Mouse (Mus musculus): ENCODE results near the gene Hspa2. TPM values are rescaled to one million over a fixed set of nuclear protein-coding genes. Genes with fewer than 3 reads are reported as not detected.

Hspa2 gene
- polyA plus RNA-seq (2016; fragmentation: Nextera tagmentation; extraction: Ambion mirVana): 9.8 and 10.4 TPM in 2 replicates

DNA sequence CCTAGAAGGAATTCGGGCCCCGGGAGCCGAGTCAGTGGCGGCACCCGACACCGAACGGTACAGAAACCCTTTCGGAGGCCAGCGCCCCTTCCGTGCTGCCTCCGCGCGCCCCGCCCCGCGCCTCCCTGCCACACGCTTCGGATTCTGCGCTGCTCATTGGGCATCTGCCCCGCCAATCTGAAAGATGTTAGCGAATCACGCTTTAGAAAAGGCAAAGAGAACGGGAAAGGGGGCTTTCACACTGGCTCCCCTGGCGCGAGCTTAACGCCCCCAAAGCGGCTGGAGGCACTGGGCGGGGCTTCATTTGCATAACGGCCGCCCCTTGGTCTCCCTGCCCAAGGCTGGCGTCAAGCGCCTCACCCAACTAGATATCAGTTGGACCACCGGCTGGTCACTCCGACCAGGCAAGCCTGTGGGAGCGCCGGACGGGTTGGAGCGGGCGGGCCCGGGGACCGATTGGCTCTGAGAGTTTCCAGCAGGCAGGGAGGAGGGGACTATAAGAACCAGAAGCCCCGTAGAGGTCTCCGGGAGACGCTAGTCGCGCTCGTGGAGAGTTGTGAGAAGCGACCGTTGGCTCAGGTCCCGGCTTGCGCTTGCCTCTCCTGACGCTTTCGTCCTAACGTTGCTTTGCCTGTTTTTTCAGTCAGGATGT, at the start of gene Hspa2:
Hspa2 (plus strand) TSS at position 291 of the 652 bp plus-strand sequence.
- Histone ChIP-seq H3K36me3 (no peaks in the 10 kb centered on the region), H3K4me2 (replicated peaks) (peak within 1 kb of the TSS; percentile 75), H3K9me3 (replicated peaks) (no peaks in the 10 kb centered on the region), H3K27me3 (peaks cover 48% of the 10 kb centered on the region), H3K4me1 (peaks cover 20% of the 10 kb centered on the region), H3K9ac (peak within 1 kb of the TSS; percentile 66), H3K27ac (peak within 1 kb of the TSS; percentile 89), H3K4me3 (peak within 1 kb of the TSS; percentile 55)
- 0% methylated on average over 54 of the region's 54 CpGs for WGBS
- ATAC-seq (ENCODE audit: low FRiP score): peak; percentile 98

DNA sequence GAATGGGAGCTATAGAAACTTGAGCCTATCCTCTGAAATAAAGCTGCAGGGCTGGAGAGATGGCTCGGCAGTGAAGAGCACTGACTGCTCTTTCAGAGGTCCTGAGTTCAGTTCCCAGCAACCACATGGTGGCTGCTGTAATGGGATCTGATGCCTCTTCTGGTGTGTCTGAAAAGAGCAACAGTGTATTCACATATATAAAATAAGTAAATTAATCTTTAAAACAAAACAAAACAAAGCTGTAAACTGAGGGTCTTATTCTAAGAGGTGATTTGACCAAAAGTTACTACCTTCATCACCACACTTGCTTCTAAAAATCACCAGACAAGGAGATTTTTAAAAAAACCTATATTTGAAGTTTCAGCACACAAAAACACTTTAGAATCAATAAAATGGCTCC, 43.1 kb upstream of the Hspa2 start:
- Histone ChIP-seq H3K27ac (no peak overlapping the region), H3K36me3 (0 out of 2 replicates have a peak, but pooled peaks cover 3% of the 10 kb centered on the region), H3K4me1 (0 out of 2 replicates have a peak, but pooled peaks cover 2% of the 10 kb centered on the region), H3K27me3 (no peaks in the 10 kb centered on the region), H3K9ac (no peak overlapping the region), H3K9me3 (replicated peaks) (no peaks in the 10 kb centered on the region), H3K4me3 (no peak overlapping the region), H3K4me2 (replicated peaks) (no peak overlapping the region)
- WGBS: 31% methylated on average over 1 of the region's 1 CpGs
- no peak for ATAC-seq (ENCODE audit: low FRiP score)

DNA sequence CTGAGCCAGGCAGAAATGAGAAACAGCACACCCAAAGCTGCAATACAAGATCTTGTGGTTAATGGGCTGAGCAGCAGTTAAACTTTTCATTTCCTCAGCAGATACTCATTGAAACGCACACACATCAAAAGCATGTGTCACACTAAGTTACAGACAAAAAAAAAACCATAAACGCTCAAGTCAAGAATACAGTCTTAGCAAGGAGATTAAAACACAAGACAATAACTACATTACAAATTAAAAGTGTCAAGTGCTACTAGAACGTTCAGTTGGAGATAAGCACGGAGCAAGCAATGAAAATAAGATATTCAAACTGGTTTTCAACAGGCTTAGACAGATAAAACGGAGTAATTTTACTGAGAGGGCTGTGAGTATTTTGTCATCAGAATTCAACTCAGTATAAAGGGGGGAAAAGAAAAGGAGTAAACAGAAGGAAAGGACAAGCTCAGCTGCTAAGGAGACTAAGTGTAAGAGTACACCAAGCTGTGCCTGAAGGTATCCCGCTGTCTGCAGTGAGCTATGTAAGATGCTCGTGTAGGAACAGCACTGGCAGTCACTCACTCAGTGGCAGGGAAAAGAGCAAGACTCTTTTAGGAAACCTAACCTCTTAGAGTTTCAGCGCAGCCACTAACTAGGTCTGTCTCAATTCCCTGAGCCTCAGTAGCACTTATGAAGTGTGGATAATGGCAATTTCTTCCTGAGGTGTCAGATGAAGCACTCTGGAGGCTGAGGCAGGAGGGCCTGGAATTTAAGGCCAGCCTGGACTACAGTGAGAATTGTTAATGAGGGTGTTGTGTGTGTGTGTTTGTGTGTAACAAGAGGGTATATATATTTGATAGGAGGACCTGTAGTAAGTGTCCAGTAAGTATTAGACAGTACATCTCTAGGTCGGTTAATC, 42.3 kb upstream of the Hspa2 start:
- ATAC-seq (ENCODE audit: low FRiP score): no peak
- H3K27ac ChIP-seq: no peak overlapping the region
- 0 out of 2 replicates have a peak, but pooled peaks cover 3% of the 10 kb centered on the region for H3K36me3 ChIP-seq
- no peaks in the 10 kb centered on the region for H3K9me3 ChIP-seq (replicated peaks)
- no peaks in the 10 kb centered on the region for H3K27me3 ChIP-seq
- H3K4me2 ChIP-seq (replicated peaks): no peak overlapping the region
- no peak overlapping the region for H3K9ac ChIP-seq
- H3K4me1 ChIP-seq: 0 out of 2 replicates have a peak, but pooled peaks cover 2% of the 10 kb centered on the region
- no peak overlapping the region for H3K4me3 ChIP-seq
- WGBS: 76% methylated on average over 9 of the region's 9 CpGs

DNA sequence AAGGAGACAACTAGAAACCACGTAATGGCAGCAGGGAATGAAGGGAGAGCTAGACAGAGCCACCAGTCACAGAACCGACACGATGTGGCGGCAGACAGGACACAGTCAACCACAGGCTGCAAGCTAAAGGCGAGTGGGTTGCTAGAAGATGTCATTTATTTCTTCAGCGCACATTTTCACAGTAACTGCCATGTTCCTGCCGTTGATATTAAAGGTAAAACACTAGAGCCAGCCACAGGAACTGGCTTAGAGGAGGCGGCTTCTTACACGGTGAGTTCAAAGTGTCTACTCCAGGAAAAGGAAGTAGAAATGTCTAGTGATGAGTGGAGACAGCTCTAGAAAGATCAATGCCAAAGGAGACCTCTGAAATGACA, 41.7 kb upstream of the Hspa2 start:
- Histone ChIP-seq H3K27ac (no peak overlapping the region), H3K4me1 (peaks cover 8% of the 10 kb centered on the region), H3K9ac (no peak overlapping the region), H3K9me3 (replicated peaks) (no peaks in the 10 kb centered on the region), H3K4me2 (replicated peaks) (no peak overlapping the region), H3K27me3 (no peaks in the 10 kb centered on the region), H3K4me3 (no peak overlapping the region), H3K36me3 (0 out of 2 replicates have a peak, but pooled peaks cover 3% of the 10 kb centered on the region)
- ATAC-seq (ENCODE audit: low FRiP score): no peak
- WGBS: 89% methylated on average over 9 of the region's 9 CpGs

DNA sequence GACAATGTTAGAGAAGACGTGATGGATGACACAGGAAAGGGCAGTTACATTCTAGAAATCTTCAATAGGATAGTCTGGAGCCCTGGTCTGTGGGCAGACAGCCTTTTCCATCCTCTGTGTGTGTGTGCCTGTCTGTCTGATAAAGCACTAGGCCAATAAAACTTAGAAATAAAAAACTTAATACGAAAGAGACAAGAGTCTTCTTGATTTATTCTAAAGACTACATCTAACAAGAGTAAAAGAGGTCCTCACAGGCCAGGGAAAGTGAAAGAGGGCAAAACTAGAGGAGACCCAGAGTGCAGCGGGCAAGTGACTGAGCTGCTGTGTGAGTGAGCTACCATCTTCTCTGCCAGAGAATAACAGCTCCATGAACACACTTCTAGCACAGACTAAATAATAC, 37.7 kb upstream of the Hspa2 start:
- 0 out of 2 replicates have a peak, but pooled peaks cover 3% of the 10 kb centered on the region for H3K36me3 ChIP-seq
- no peak overlapping the region for H3K27ac ChIP-seq
- H3K9ac ChIP-seq: no peak overlapping the region
- no peak overlapping the region for H3K4me3 ChIP-seq
- H3K9me3 ChIP-seq (replicated peaks): no peaks in the 10 kb centered on the region
- H3K27me3 ChIP-seq: no peaks in the 10 kb centered on the region
- WGBS: 86% methylated on average over 3 of the region's 3 CpGs
- ATAC-seq (ENCODE audit: low FRiP score): no peak
- H3K4me1 ChIP-seq: peaks cover 22% of the 10 kb centered on the region
- H3K4me2 ChIP-seq (replicated peaks): no peak overlapping the region

DNA sequence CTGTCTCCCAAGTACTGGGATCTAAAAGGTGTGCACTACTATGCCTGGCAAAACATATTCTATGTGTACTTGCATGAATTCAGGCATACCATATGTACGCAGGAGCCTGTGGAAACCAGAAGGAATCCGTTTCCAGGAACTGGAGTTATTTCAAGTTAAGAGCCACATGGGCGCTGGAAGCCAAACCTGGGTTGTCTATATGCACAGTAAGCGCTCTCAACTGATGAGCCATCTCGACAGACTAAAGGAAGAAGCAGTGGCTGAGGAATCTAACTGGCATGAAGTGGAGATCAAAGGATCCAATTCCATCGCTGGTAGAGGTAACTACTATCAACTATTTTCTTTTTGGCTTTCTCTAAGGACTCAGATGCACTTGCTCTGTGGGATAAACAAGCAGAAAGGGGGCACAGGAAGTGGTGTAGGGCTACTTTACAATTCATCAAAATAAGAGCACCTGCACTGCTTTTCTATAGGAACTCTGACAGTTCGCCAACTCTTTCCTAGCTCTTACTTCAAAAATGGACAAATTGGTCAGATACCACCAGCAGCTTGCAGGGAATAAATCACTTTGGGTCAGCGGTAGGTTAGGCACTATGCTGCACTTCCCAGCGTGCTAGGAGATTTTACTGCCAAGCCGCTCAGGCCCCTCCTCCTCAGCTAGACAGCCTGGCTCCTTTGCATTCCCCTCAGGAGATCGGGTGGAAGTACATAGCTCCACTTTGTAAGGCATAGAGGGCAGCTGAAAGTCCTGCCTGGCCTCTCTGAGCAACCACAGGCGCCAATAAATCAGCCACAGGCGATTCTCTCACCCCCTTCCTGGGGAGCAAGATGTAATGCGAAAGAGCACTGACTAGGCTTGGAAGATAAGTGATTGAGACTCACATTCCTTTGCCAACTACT, 36.6 kb upstream of the Hspa2 start:
- Histone ChIP-seq H3K4me2 (replicated peaks) (peak overlapping the region; percentile 81), H3K9ac (no peak overlapping the region), H3K4me3 (no peak overlapping the region), H3K27ac (no peak overlapping the region; the same call in 1 of the 2 replicates), H3K36me3 (no peaks in the 10 kb centered on the region), H3K27me3 (no peaks in the 10 kb centered on the region), H3K9me3 (replicated peaks) (no peaks in the 10 kb centered on the region), H3K4me1 (peaks cover 33% of the 10 kb centered on the region)
- 23% methylated on average over 14 of the region's 14 CpGs for WGBS
- no peak for ATAC-seq (ENCODE audit: low FRiP score)

DNA sequence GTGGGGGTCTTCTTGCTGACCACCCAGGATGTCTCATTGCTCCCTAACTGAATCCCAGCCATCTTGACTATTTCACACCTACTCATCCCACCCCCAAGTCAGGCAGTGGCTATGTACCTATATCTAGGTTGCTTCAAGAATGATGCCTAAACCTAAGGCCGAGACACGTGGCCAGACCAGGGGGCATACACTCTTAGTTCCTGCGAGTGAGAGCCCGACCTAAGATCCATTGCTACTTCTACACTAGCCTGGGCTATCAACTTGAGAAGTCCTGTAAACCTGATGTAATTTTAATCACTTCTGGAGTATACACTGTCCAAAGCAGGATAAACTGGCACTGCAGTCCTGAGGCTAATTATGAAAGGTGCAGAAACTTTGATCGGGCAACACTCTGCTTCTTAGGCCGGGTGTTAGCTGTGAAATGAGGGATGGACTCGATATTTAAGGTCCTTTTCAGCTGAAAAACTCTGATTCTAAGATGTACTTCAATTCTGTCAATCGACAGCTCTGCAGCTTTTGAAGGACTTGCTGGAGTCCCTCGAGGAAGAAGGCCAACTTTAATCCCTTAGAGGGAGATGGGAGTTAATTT, 35.7 kb upstream of the Hspa2 start:
- H3K9me3 ChIP-seq (replicated peaks): no peaks in the 10 kb centered on the region
- ATAC-seq (ENCODE audit: low FRiP score): no peak
- H3K4me2 ChIP-seq (replicated peaks): peak overlapping the region; percentile 81
- no peaks in the 10 kb centered on the region for H3K27me3 ChIP-seq
- peaks cover 39% of the 10 kb centered on the region for H3K4me1 ChIP-seq
- peak overlapping the region; percentile 90 for H3K4me3 ChIP-seq
- 9% methylated on average over 9 of the region's 9 CpGs for WGBS
- no peaks in the 10 kb centered on the region for H3K36me3 ChIP-seq
- peak overlapping the region; percentile 94 for H3K9ac ChIP-seq
- H3K27ac ChIP-seq: peak overlapping the region; percentile 99

DNA sequence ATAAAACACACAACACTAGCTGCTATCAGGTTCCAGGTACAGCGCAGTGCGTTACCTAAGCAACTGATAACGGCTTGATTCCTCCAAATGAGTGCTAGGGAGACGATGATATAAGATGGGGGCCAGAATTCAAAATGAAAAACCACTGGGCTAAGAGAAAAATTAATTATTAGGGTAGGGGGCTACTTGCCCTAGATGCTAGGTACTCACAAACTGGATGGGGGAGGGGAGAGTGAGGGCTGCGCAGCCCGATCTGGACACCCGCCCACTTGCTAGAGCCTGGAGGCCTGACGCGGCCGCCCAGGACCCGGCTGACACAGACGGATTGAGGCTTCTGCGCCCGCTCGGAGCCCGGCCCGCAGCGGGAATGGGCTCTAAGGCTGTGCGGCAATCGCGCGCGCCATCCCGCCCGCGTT, 35.2 kb upstream of the Hspa2 start:
- Histone ChIP-seq H3K27ac (peak overlapping the region; percentile 99), H3K27me3 (no peaks in the 10 kb centered on the region), H3K4me3 (peak overlapping the region; percentile 90), H3K36me3 (no peaks in the 10 kb centered on the region), H3K9ac (peak overlapping the region; percentile 94), H3K4me2 (replicated peaks) (peak overlapping the region; percentile 81), H3K9me3 (replicated peaks) (no peaks in the 10 kb centered on the region), H3K4me1 (peaks cover 39% of the 10 kb centered on the region)
- WGBS: 1% methylated on average over 26 of the region's 26 CpGs
- peak; percentile 60 for ATAC-seq (ENCODE audit: low FRiP score)

DNA sequence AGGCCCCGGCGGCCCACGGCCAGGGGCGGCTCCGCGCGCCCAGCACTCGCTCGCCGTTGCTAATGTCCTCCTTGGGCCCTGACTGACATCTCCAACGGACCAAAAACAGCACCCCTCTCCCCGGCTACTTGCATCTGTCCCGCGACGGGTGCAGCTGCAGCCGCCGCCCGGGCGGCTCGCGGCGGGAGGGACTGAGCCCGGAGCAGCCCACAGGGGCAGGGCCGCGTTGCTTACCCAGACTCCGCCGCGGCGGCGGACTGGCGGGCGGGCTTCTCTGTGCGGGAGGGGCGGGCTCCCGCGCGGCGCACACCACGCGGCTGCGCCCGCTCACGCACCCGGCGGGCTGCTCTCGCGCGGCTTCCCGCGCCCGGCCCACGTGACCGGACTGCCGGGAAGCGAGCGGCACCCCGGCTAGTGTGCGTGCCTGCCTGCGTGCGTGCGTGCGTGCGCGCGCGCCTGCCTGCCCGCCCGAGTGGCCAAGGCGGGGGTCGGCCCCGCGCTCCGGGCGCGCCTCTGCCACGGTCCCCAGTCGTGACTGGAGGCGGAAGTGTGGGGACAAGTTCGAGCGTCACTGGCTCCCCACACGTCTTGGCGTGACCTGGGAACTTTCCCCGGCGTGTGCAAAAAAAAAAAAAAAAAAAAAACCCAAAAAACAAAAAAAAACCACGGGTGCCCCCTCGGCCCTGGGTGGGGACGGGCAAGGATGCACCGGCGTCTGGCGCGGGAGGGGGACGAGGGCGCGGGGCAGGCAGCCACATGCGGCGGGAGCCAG, 34.6 kb upstream of the Hspa2 start, which contains the start of gene Zbtb25:
Zbtb25 (minus strand) TSS at position 397 of the 772 bp plus-strand sequence.
- H3K27me3 ChIP-seq: no peaks in the 10 kb centered on the region
- no peaks in the 10 kb centered on the region for H3K36me3 ChIP-seq
- peaks cover 42% of the 10 kb centered on the region for H3K4me1 ChIP-seq
- WGBS: under 1% methylated on average over 96 of the region's 96 CpGs
- peak within 1 kb of the TSS; percentile 90 for H3K4me3 ChIP-seq
- peak within 1 kb of the TSS; percentile 94 for H3K9ac ChIP-seq
- H3K9me3 ChIP-seq (replicated peaks): no peaks in the 10 kb centered on the region
- peak within 1 kb of the TSS; percentile 81 for H3K4me2 ChIP-seq (replicated peaks)
- peak within 1 kb of the TSS; percentile 99 for H3K27ac ChIP-seq
- peak; percentile 88 for ATAC-seq (ENCODE audit: low FRiP score)

DNA sequence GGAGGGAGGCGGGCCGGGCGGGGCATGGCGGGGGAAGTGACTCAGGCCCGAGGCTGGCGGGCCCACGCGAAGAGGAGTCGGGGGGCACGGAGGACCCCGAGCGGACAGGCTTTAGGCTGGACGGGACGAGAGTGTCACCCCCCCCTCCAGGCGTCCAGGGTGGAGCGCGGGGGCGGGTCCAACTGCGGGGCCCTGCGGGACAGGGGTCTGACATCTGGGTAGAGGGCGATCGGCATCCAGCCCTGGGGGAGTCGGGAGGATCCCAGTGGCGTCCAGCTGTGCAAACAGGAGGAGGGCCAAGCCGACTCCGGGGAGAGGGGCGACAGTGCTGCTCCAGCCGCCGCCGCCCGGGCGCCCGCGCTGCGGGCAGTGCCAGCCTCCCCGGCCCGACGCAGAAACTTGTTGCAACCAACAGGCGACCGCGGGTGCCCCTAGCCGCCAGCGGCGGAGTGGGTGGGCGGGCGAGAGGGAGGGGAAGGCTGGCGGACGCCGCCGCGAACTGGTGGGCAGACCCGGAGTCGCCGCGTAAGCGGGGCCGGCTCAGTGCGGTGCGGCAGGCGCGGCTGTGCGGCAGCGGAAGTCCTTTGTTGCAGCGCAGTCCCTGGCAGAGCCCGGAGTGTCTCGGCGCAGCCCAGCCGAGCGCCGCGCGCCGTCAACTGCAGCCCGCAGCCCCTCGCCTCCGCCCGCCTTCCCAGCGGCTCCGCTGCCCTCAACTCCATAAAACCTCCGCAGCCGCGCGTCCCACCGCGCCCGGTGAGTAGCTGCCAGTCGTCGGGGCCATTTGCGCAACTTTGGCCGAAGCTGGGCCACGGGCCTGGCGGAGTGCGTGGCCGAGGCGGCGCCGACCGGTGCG, 33.8 kb upstream of the Hspa2 start, which contains the start of gene Zbtb1:
Zbtb1 (plus strand) TSS at position 289 of the 853 bp plus-strand sequence.
- Histone ChIP-seq H3K4me3 (peak within 1 kb of the TSS; percentile 90), H3K9me3 (replicated peaks) (no peaks in the 10 kb centered on the region), H3K27ac (peak within 1 kb of the TSS; percentile 99), H3K4me1 (peaks cover 42% of the 10 kb centered on the region), H3K27me3 (no peaks in the 10 kb centered on the region), H3K4me2 (replicated peaks) (peak within 1 kb of the TSS; percentile 81), H3K9ac (peak within 1 kb of the TSS; percentile 94), H3K36me3 (no peaks in the 10 kb centered on the region)
- peak; percentile 66 for ATAC-seq (ENCODE audit: low FRiP score)
- WGBS: under 1% methylated on average over 81 of the region's 99 CpGs
